Mouse (Mus musculus) lung, postnatal 0 days (tissue): ENCODE measurements around the gene Gm19345.

Experiments used
- CTCF ChIP-seq: IDR thresholded peaks from 2 replicates; pipeline ENCODE4 v1.5.1; 2016; ENCODE audit warnings: antibody characterized with exemption, mild to moderate bottlenecking
- EP300 ChIP-seq: IDR thresholded peaks from 2 replicates; pipeline ENCODE4 v1.6.1; 2016; ENCODE audit warnings: antibody characterized with exemption, mild to moderate bottlenecking, control low read depth

GRCm38 (mm10) chr7:19818875-19819274 is 32.9 kb upstream of the Gm19345 start:
- TF ChIP-seq EP300 (no peak), CTCF (no peak)
